Mouse (Mus musculus): ENCODE measurements around the gene Rpl29. TPM values are rescaled to one million over a fixed set of nuclear protein-coding genes. Genes with fewer than 3 reads are reported as not detected.

Gene Rpl29
- polyA plus RNA-seq, 1 experiment from 2014 or later: 881 TPM

- no peak for ATAC-seq (ENCODE audit: insufficient read depth, low FRiP score)
- Histone ChIP-seq H3K9me3 (replicated peaks; ENCODE audit: control insufficient read depth, low read length) (no peaks in the 10 kb centered on the region), H3K27me3 (ENCODE audit: control insufficient read depth, insufficient read depth, low read length) (no peaks in the 10 kb centered on the region), H3K4me1 (ENCODE audit: control insufficient read depth, insufficient read depth, low read length) (peaks cover 32% of the 10 kb centered on the region), H3K9ac (ENCODE audit: low read length) (no peak overlapping the region; the same call in 1 of the 2 replicates), H3K4me2 (ENCODE audit: low read depth, low read length) (no peak overlapping the region), H3K4me3 (replicated peaks; ENCODE audit: low read length) (no peak overlapping the region), H3K27ac (ENCODE audit: low read length) (no peak overlapping the region), H3K36me3 (ENCODE audit: control insufficient read depth, insufficient read depth, low read length) (peaks cover 14% of the 10 kb centered on the region)
- 78% methylated on average over 5 of the region's 5 CpGs for WGBS
Observed at GRCm38 (mm10) chr9:106457920-106458319, 28.7 kb downstream of the Rpl29 start.

GRCm38 (mm10) chr9:106459946-106460345 is 30.7 kb downstream of the Rpl29 start:
- no peaks in the 10 kb centered on the region for H3K9me3 ChIP-seq (replicated peaks; ENCODE audit: control insufficient read depth, low read length)
- H3K36me3 ChIP-seq (ENCODE audit: control insufficient read depth, insufficient read depth, low read length): peaks cover 14% of the 10 kb centered on the region
- H3K27me3 ChIP-seq (ENCODE audit: control insufficient read depth, insufficient read depth, low read length): no peaks in the 10 kb centered on the region; the same call in 1 of the 2 replicates
- ATAC-seq (ENCODE audit: insufficient read depth, low FRiP score): no peak
- no peak overlapping the region for H3K4me3 ChIP-seq (replicated peaks; ENCODE audit: low read length)
- 74% methylated on average over 15 of the region's 15 CpGs for WGBS
- H3K4me2 ChIP-seq (ENCODE audit: low read depth, low read length): no peak overlapping the region
- no peak overlapping the region for H3K9ac ChIP-seq (ENCODE audit: low read length)
- H3K4me1 ChIP-seq (ENCODE audit: control insufficient read depth, insufficient read depth, low read length): peaks cover 26% of the 10 kb centered on the region
- H3K27ac ChIP-seq (ENCODE audit: low read length): no peak overlapping the region

- H3K4me1 ChIP-seq (ENCODE audit: control insufficient read depth, insufficient read depth, low read length): peaks cover 22% of the 10 kb centered on the region
- H3K27me3 ChIP-seq (ENCODE audit: control insufficient read depth, insufficient read depth, low read length): no peaks in the 10 kb centered on the region; the same call in 1 of the 2 replicates
- H3K4me3 ChIP-seq (replicated peaks; ENCODE audit: low read length): no peak overlapping the region
- H3K36me3 ChIP-seq (ENCODE audit: control insufficient read depth, insufficient read depth, low read length): peaks cover 14% of the 10 kb centered on the region
- 75% methylated on average over 18 of the region's 18 CpGs for WGBS
- no peak overlapping the region for H3K4me2 ChIP-seq (ENCODE audit: low read depth, low read length)
- H3K9ac ChIP-seq (ENCODE audit: low read length): no peak overlapping the region
- no peak for ATAC-seq (ENCODE audit: insufficient read depth, low FRiP score)
- H3K9me3 ChIP-seq (replicated peaks; ENCODE audit: control insufficient read depth, low read length): no peaks in the 10 kb centered on the region
- no peak overlapping the region for H3K27ac ChIP-seq (ENCODE audit: low read length)
Observed at GRCm38 (mm10) chr9:106460401-106461025, 31.3 kb downstream of the Rpl29 start.

- no peaks in the 10 kb centered on the region for H3K9me3 ChIP-seq (replicated peaks; ENCODE audit: control insufficient read depth, low read length)
- no peaks in the 10 kb centered on the region; the same call in 1 of the 2 replicates for H3K27me3 ChIP-seq (ENCODE audit: control insufficient read depth, insufficient read depth, low read length)
- H3K9ac ChIP-seq (ENCODE audit: low read length): no peak overlapping the region
- H3K4me1 ChIP-seq (ENCODE audit: control insufficient read depth, insufficient read depth, low read length): peaks cover 18% of the 10 kb centered on the region
- H3K36me3 ChIP-seq (ENCODE audit: control insufficient read depth, insufficient read depth, low read length): peaks cover 14% of the 10 kb centered on the region
- H3K27ac ChIP-seq (ENCODE audit: low read length): no peak overlapping the region
- WGBS: 89% methylated on average over 9 of the region's 9 CpGs
- no peak for ATAC-seq (ENCODE audit: insufficient read depth, low FRiP score)
- H3K4me3 ChIP-seq (replicated peaks; ENCODE audit: low read length): no peak overlapping the region
- no peak overlapping the region for H3K4me2 ChIP-seq (ENCODE audit: low read depth, low read length)
Observed at GRCm38 (mm10) chr9:106461026-106461415, 31.8 kb downstream of the Rpl29 start.

- Histone ChIP-seq H3K4me2 (ENCODE audit: low read depth, low read length) (no peak overlapping the region), H3K27me3 (ENCODE audit: control insufficient read depth, insufficient read depth, low read length) (no peaks in the 10 kb centered on the region; the same call in 1 of the 2 replicates), H3K36me3 (ENCODE audit: control insufficient read depth, insufficient read depth, low read length) (peaks cover 14% of the 10 kb centered on the region), H3K27ac (ENCODE audit: low read length) (no peak overlapping the region), H3K4me1 (ENCODE audit: control insufficient read depth, insufficient read depth, low read length) (peaks cover 9% of the 10 kb centered on the region), H3K4me3 (replicated peaks; ENCODE audit: low read length) (no peak overlapping the region), H3K9me3 (replicated peaks; ENCODE audit: control insufficient read depth, low read length) (no peaks in the 10 kb centered on the region), H3K9ac (ENCODE audit: low read length) (no peak overlapping the region)
- no peak for ATAC-seq (ENCODE audit: insufficient read depth, low FRiP score)
- 81% methylated on average over 16 of the region's 16 CpGs for WGBS
Observed at GRCm38 (mm10) chr9:106461641-106462429, 32.6 kb downstream of the Rpl29 start.

- WGBS: 95% methylated on average over 12 of the region's 12 CpGs
- Histone ChIP-seq H3K4me1 (ENCODE audit: control insufficient read depth, insufficient read depth, low read length) (peaks cover 7% of the 10 kb centered on the region; the same call in 1 of the 2 replicates), H3K27ac (ENCODE audit: low read length) (no peak overlapping the region), H3K4me3 (replicated peaks; ENCODE audit: low read length) (no peak overlapping the region), H3K27me3 (ENCODE audit: control insufficient read depth, insufficient read depth, low read length) (no peaks in the 10 kb centered on the region; the same call in 1 of the 2 replicates), H3K9ac (ENCODE audit: low read length) (no peak overlapping the region), H3K9me3 (replicated peaks; ENCODE audit: control insufficient read depth, low read length) (no peaks in the 10 kb centered on the region), H3K4me2 (ENCODE audit: low read depth, low read length) (no peak overlapping the region), H3K36me3 (ENCODE audit: control insufficient read depth, insufficient read depth, low read length) (peaks cover 14% of the 10 kb centered on the region)
- no peak for ATAC-seq (ENCODE audit: insufficient read depth, low FRiP score)
Observed at GRCm38 (mm10) chr9:106462430-106462800, 33.2 kb downstream of the Rpl29 start.

- ATAC-seq (ENCODE audit: insufficient read depth, low FRiP score): no peak
- H3K27ac ChIP-seq (ENCODE audit: low read length): no peak overlapping the region
Observed at GRCm38 (mm10) chr9:106463122-106464063, 34.1 kb downstream of the Rpl29 start.

GRCm38 (mm10) chr9:106464751-106465541 is 35.7 kb downstream of the Rpl29 start:
- Histone ChIP-seq H3K9me3 (replicated peaks; ENCODE audit: control insufficient read depth, low read length) (no peaks in the 10 kb centered on the region), H3K4me1 (ENCODE audit: control insufficient read depth, insufficient read depth, low read length) (peaks cover 7% of the 10 kb centered on the region; the same call in 1 of the 2 replicates), H3K27me3 (ENCODE audit: control insufficient read depth, insufficient read depth, low read length) (no peaks in the 10 kb centered on the region; the same call in 1 of the 2 replicates), H3K9ac (ENCODE audit: low read length) (peak overlapping the region; percentile 81), H3K4me2 (ENCODE audit: low read depth, low read length) (peak overlapping the region; percentile 99), H3K27ac (ENCODE audit: low read length) (no peak overlapping the region), H3K4me3 (replicated peaks; ENCODE audit: low read length) (peak overlapping the region; percentile 56), H3K36me3 (ENCODE audit: control insufficient read depth, insufficient read depth, low read length) (peaks cover 14% of the 10 kb centered on the region)
- 3% methylated on average over 99 of the region's 99 CpGs for WGBS
- ATAC-seq (ENCODE audit: insufficient read depth, low FRiP score): peak; percentile 70

More at GRCm38 (mm10) chr9:106463122-106464063, 34.1 kb downstream of the Rpl29 start:
- H3K36me3 ChIP-seq (ENCODE audit: control insufficient read depth, insufficient read depth, low read length): peaks cover 14% of the 10 kb centered on the region
- no peak overlapping the region for H3K4me3 ChIP-seq (replicated peaks; ENCODE audit: low read length)
- no peak overlapping the region for H3K9ac ChIP-seq (ENCODE audit: low read length)
- H3K4me2 ChIP-seq (ENCODE audit: low read depth, low read length): no peak overlapping the region
- H3K4me1 ChIP-seq (ENCODE audit: control insufficient read depth, insufficient read depth, low read length): peaks cover 7% of the 10 kb centered on the region; the same call in 1 of the 2 replicates
- no peaks in the 10 kb centered on the region for H3K9me3 ChIP-seq (replicated peaks; ENCODE audit: control insufficient read depth, low read length)
- no peaks in the 10 kb centered on the region; the same call in 1 of the 2 replicates for H3K27me3 ChIP-seq (ENCODE audit: control insufficient read depth, insufficient read depth, low read length)
- WGBS: 87% methylated on average over 21 of the region's 21 CpGs
